Mouse (Mus musculus): Measurements from ENCODE around the gene Chsy1. TPM values are rescaled to one million over a fixed set of nuclear protein-coding genes. Genes with fewer than 3 reads are reported as not detected.

Chsy1 gene
- polyA plus RNA-seq, 1 experiment from 2014 or later = 11.4 TPM

GRCm38 (mm10) chr7:66106581-66107056 is 2.7 kb upstream of the Chsy1 start:
- Histone ChIP-seq H3K27me3 (replicated peaks; ENCODE audit: control insufficient read depth, insufficient read depth, low read length) (no peaks in the 10 kb centered on the region), H3K4me3 (replicated peaks; ENCODE audit: low read length) (no peak overlapping the region), H3K9me3 (ENCODE audit: control insufficient read depth, low read length) (no peaks in the 10 kb centered on the region), H3K36me3 (ENCODE audit: control insufficient read depth, insufficient read depth) (no peaks in the 10 kb centered on the region), H3K27ac (ENCODE audit: low read length) (no peak overlapping the region), H3K9ac (replicated peaks; ENCODE audit: low read depth, low read length) (no peak overlapping the region), H3K4me2 (ENCODE audit: low read length) (no peak overlapping the region), H3K4me1 (replicated peaks; ENCODE audit: control insufficient read depth, insufficient read depth, low read length) (peaks cover 16% of the 10 kb centered on the region)
- no peak for ATAC-seq
- WGBS = 60% methylated on average over 7 of the region's 7 CpGs

GRCm38 (mm10) chr7:66107206-66107605 is 2.1 kb upstream of the Chsy1 start:
- Histone ChIP-seq H3K36me3 (ENCODE audit: control insufficient read depth, insufficient read depth) (no peaks in the 10 kb centered on the region), H3K4me3 (replicated peaks; ENCODE audit: low read length) (no peak overlapping the region), H3K4me2 (ENCODE audit: low read length) (no peak overlapping the region), H3K9ac (replicated peaks; ENCODE audit: low read depth, low read length) (no peak overlapping the region), H3K27ac (ENCODE audit: low read length) (no peak overlapping the region), H3K27me3 (replicated peaks; ENCODE audit: control insufficient read depth, insufficient read depth, low read length) (no peaks in the 10 kb centered on the region), H3K4me1 (replicated peaks; ENCODE audit: control insufficient read depth, insufficient read depth, low read length) (peaks cover 20% of the 10 kb centered on the region), H3K9me3 (ENCODE audit: control insufficient read depth, low read length) (no peaks in the 10 kb centered on the region)
- no peak for ATAC-seq
- 82% methylated on average over 11 of the region's 11 CpGs for WGBS

- Histone ChIP-seq H3K9ac (replicated peaks; ENCODE audit: low read depth, low read length) (no peak overlapping the region), H3K27ac (ENCODE audit: low read length) (no peak overlapping the region), H3K4me2 (ENCODE audit: low read length) (no peak overlapping the region), H3K4me3 (replicated peaks; ENCODE audit: low read length) (no peak overlapping the region), H3K27me3 (replicated peaks; ENCODE audit: control insufficient read depth, insufficient read depth, low read length) (no peaks in the 10 kb centered on the region), H3K36me3 (ENCODE audit: control insufficient read depth, insufficient read depth) (no peaks in the 10 kb centered on the region), H3K4me1 (replicated peaks; ENCODE audit: control insufficient read depth, insufficient read depth, low read length) (peaks cover 24% of the 10 kb centered on the region), H3K9me3 (ENCODE audit: control insufficient read depth, low read length) (no peaks in the 10 kb centered on the region)
- ATAC-seq = no peak
- 8% methylated on average over 7 of the region's 7 CpGs for WGBS
These were observed 1.4 kb upstream of the Chsy1 start for GRCm38 (mm10) chr7:66107930-66108329.

- ATAC-seq = peak; percentile 54
- H3K4me1 ChIP-seq (replicated peaks; ENCODE audit: control insufficient read depth, insufficient read depth, low read length) = peaks cover 31% of the 10 kb centered on the region
- peak overlapping the region; percentile 68 for H3K4me3 ChIP-seq (replicated peaks; ENCODE audit: low read length)
- WGBS = under 1% methylated on average over 76 of the region's 77 CpGs
- no peaks in the 10 kb centered on the region for H3K9me3 ChIP-seq (ENCODE audit: control insufficient read depth, low read length)
- no peaks in the 10 kb centered on the region for H3K36me3 ChIP-seq (ENCODE audit: control insufficient read depth, insufficient read depth)
- H3K27ac ChIP-seq (ENCODE audit: low read length) = peak overlapping the region; percentile 93
- H3K9ac ChIP-seq (replicated peaks; ENCODE audit: low read depth, low read length) = peak overlapping the region; percentile 90
- H3K27me3 ChIP-seq (replicated peaks; ENCODE audit: control insufficient read depth, insufficient read depth, low read length) = no peaks in the 10 kb centered on the region
- peak overlapping the region; percentile 77 for H3K4me2 ChIP-seq (ENCODE audit: low read length)
These were observed 730 bp downstream of the Chsy1 start for GRCm38 (mm10) chr7:66109855-66110635.

- H3K27ac ChIP-seq (ENCODE audit: low read length) = peak overlapping the region; percentile 93
- H3K4me3 ChIP-seq (replicated peaks; ENCODE audit: low read length) = peak overlapping the region; percentile 68
- H3K9ac ChIP-seq (replicated peaks; ENCODE audit: low read depth, low read length) = peak overlapping the region; percentile 90
- H3K36me3 ChIP-seq (ENCODE audit: control insufficient read depth, insufficient read depth) = no peaks in the 10 kb centered on the region
- peak overlapping the region; percentile 77 for H3K4me2 ChIP-seq (ENCODE audit: low read length)
- ATAC-seq = no peak
- 1% methylated on average over 10 of the region's 10 CpGs for WGBS
- H3K9me3 ChIP-seq (ENCODE audit: control insufficient read depth, low read length) = no peaks in the 10 kb centered on the region
- H3K27me3 ChIP-seq (replicated peaks; ENCODE audit: control insufficient read depth, insufficient read depth, low read length) = no peaks in the 10 kb centered on the region
- H3K4me1 ChIP-seq (replicated peaks; ENCODE audit: control insufficient read depth, insufficient read depth, low read length) = peaks cover 31% of the 10 kb centered on the region
These were observed 1.4 kb downstream of the Chsy1 start for GRCm38 (mm10) chr7:66110636-66111112.

- Histone ChIP-seq H3K27me3 (replicated peaks; ENCODE audit: control insufficient read depth, insufficient read depth, low read length) (no peaks in the 10 kb centered on the region), H3K36me3 (ENCODE audit: control insufficient read depth, insufficient read depth) (no peaks in the 10 kb centered on the region), H3K4me3 (replicated peaks; ENCODE audit: low read length) (peak overlapping the region; percentile 68), H3K9ac (replicated peaks; ENCODE audit: low read depth, low read length) (peak overlapping the region; percentile 90; the same call in 1 of the 2 replicates), H3K27ac (ENCODE audit: low read length) (no peak overlapping the region), H3K9me3 (ENCODE audit: control insufficient read depth, low read length) (no peaks in the 10 kb centered on the region), H3K4me1 (replicated peaks; ENCODE audit: control insufficient read depth, insufficient read depth, low read length) (peaks cover 35% of the 10 kb centered on the region), H3K4me2 (ENCODE audit: low read length) (peak overlapping the region; percentile 77)
- no peak for ATAC-seq
- WGBS = 52% methylated on average over 10 of the region's 10 CpGs
These were observed 1.9 kb downstream of the Chsy1 start for GRCm38 (mm10) chr7:66111211-66111610.

GRCm38 (mm10) chr7:66113561-66113960 is 4.2 kb downstream of the Chsy1 start:
- Histone ChIP-seq H3K36me3 (ENCODE audit: control insufficient read depth, insufficient read depth) (no peaks in the 10 kb centered on the region), H3K9ac (replicated peaks; ENCODE audit: low read depth, low read length) (no peak overlapping the region), H3K4me3 (replicated peaks; ENCODE audit: low read length) (no peak overlapping the region), H3K4me2 (ENCODE audit: low read length) (no peak overlapping the region), H3K27ac (ENCODE audit: low read length) (no peak overlapping the region), H3K4me1 (replicated peaks; ENCODE audit: control insufficient read depth, insufficient read depth, low read length) (peaks cover 41% of the 10 kb centered on the region), H3K27me3 (replicated peaks; ENCODE audit: control insufficient read depth, insufficient read depth, low read length) (no peaks in the 10 kb centered on the region), H3K9me3 (ENCODE audit: control insufficient read depth, low read length) (no peaks in the 10 kb centered on the region)
- WGBS = 86% methylated on average over 3 of the region's 3 CpGs
- ATAC-seq = no peak

- H3K9ac ChIP-seq (replicated peaks; ENCODE audit: low read depth, low read length) = no peak overlapping the region
- WGBS = 85% methylated on average over 11 of the region's 11 CpGs
These were observed 6.6 kb downstream of the Chsy1 start for GRCm38 (mm10) chr7:66115821-66116343.

GRCm38 (mm10) chr7:66116906-66117482 is 7.7 kb downstream of the Chsy1 start:
- Histone ChIP-seq H3K9ac (replicated peaks; ENCODE audit: low read depth, low read length) (no peak overlapping the region), H3K27me3 (replicated peaks; ENCODE audit: control insufficient read depth, insufficient read depth, low read length) (no peaks in the 10 kb centered on the region), H3K9me3 (ENCODE audit: control insufficient read depth, low read length) (no peaks in the 10 kb centered on the region), H3K36me3 (ENCODE audit: control insufficient read depth, insufficient read depth) (no peaks in the 10 kb centered on the region), H3K4me1 (replicated peaks; ENCODE audit: control insufficient read depth, insufficient read depth, low read length) (peaks cover 42% of the 10 kb centered on the region), H3K27ac (ENCODE audit: low read length) (no peak overlapping the region), H3K4me2 (ENCODE audit: low read length) (no peak overlapping the region), H3K4me3 (replicated peaks; ENCODE audit: low read length) (no peak overlapping the region)
- no peak for ATAC-seq
- 78% methylated on average over 8 of the region's 8 CpGs for WGBS

More at GRCm38 (mm10) chr7:66115821-66116343, 6.6 kb downstream of the Chsy1 start:
- no peak overlapping the region for H3K4me2 ChIP-seq (ENCODE audit: low read length)
- H3K4me1 ChIP-seq (replicated peaks; ENCODE audit: control insufficient read depth, insufficient read depth, low read length) = peaks cover 46% of the 10 kb centered on the region
- H3K36me3 ChIP-seq (ENCODE audit: control insufficient read depth, insufficient read depth) = no peaks in the 10 kb centered on the region
- no peak for ATAC-seq
- no peak overlapping the region for H3K4me3 ChIP-seq (replicated peaks; ENCODE audit: low read length)
- no peak overlapping the region for H3K27ac ChIP-seq (ENCODE audit: low read length)
- H3K9me3 ChIP-seq (ENCODE audit: control insufficient read depth, low read length) = no peaks in the 10 kb centered on the region
- no peaks in the 10 kb centered on the region for H3K27me3 ChIP-seq (replicated peaks; ENCODE audit: control insufficient read depth, insufficient read depth, low read length)
